Mouse (Mus musculus) spleen, postnatal 4 days (tissue): ENCODE measurements around the gene Fst.

ENCODE experiments used
- DNase-seq, 2 experiments: peaks; one replicate each; pipeline ENCODE4 v3.0.0; 2022; ENCODE audit warnings: low spot score in 2 of 2

Gene Fst

GRCm38 (mm10) chr13:114458886-114459700 lies at the start of gene Fst:
Fst (minus strand) TSS chr13:114458951.
- no peak for DNase-seq

- no peak for DNase-seq
Measured at GRCm38 (mm10) chr13:114493826-114494225, 35.1 kb upstream of the Fst start.

GRCm38 (mm10) chr13:114488178-114488577 lies 29.4 kb upstream of the Fst start:
- no peak for DNase-seq

GRCm38 (mm10) chr13:114478329-114478728 lies 19.6 kb upstream of the Fst start:
- no peak for DNase-seq

GRCm38 (mm10) chr13:114469945-114470344 lies 11.2 kb upstream of the Fst start:
- DNase-seq, result no peak

- peak in 1 of 2 experiments; percentile 8 for DNase-seq
Measured at GRCm38 (mm10) chr13:114466269-114466919, 7.6 kb upstream of the Fst start.

- DNase-seq, result no peak
Measured at GRCm38 (mm10) chr13:114465387-114465786, 6.6 kb upstream of the Fst start.

- DNase-seq, result no peak
Measured at GRCm38 (mm10) chr13:114464824-114465223, 6.1 kb upstream of the Fst start.

- no peak for DNase-seq
Measured at GRCm38 (mm10) chr13:114462548-114463408, 4.0 kb upstream of the Fst start.

- DNase-seq, result peak in 1 of 2 experiments; percentile 37
Measured at GRCm38 (mm10) chr13:114460306-114460892, 1.6 kb upstream of the Fst start.

GRCm38 (mm10) chr13:114459701-114460160 lies 980 bp upstream of the Fst start:
- DNase-seq, result no peak

GRCm38 (mm10) chr13:114458291-114458885 lies 363 bp downstream of the Fst start:
- DNase-seq, result peak in 1 of 2 experiments; percentile 60

GRCm38 (mm10) chr13:114457567-114458120 lies 1.1 kb downstream of the Fst start:
- DNase-seq, result no peak

- peak in 1 of 2 experiments; percentile 68 for DNase-seq
Measured at GRCm38 (mm10) chr13:114456766-114457566, 1.8 kb downstream of the Fst start.

- no peak for DNase-seq
Measured at GRCm38 (mm10) chr13:114456224-114456623, 2.5 kb downstream of the Fst start.

- DNase-seq, result peak in 1 of 2 experiments; percentile 49
Measured at GRCm38 (mm10) chr13:114455788-114456187, 3.0 kb downstream of the Fst start.

GRCm38 (mm10) chr13:114447213-114447612 lies 11.5 kb downstream of the Fst start:
- DNase-seq, result no peak

- no peak for DNase-seq
Measured at GRCm38 (mm10) chr13:114432491-114432890, 26.3 kb downstream of the Fst start.

GRCm38 (mm10) chr13:114425230-114425629 lies 33.5 kb downstream of the Fst start:
- no peak for DNase-seq

GRCm38 (mm10) chr13:114420235-114420634 lies 38.5 kb downstream of the Fst start:
- no peak for DNase-seq
